Mouse (Mus musculus): ENCODE data around the gene Bhlhe23.

The Bhlhe23 gene

GRCm38 (mm10) chr2:180775223-180775622 lies 1.5 kb downstream of the Bhlhe23 start:
- DNase-seq (ENCODE audit: low spot score in 2 of 2), result no peak

- DNase-seq (ENCODE audit: low spot score in 2 of 2), result no peak
Measured at GRCm38 (mm10) chr2:180765713-180766112, 11.0 kb downstream of the Bhlhe23 start.

- DNase-seq (ENCODE audit: low spot score in 2 of 2), result no peak
Measured at GRCm38 (mm10) chr2:180764986-180765385, 11.7 kb downstream of the Bhlhe23 start.

- no peak for DNase-seq (ENCODE audit: low spot score in 2 of 2)
Measured at GRCm38 (mm10) chr2:180758513-180759263, 18.0 kb downstream of the Bhlhe23 start.

GRCm38 (mm10) chr2:180756786-180757185 lies 19.9 kb downstream of the Bhlhe23 start:
- no peak for DNase-seq (ENCODE audit: low spot score in 2 of 2)

GRCm38 (mm10) chr2:180755896-180756295 lies 20.8 kb downstream of the Bhlhe23 start:
- no peak for DNase-seq (ENCODE audit: low spot score in 2 of 2)

GRCm38 (mm10) chr2:180754976-180755688 lies 21.6 kb downstream of the Bhlhe23 start:
- DNase-seq (ENCODE audit: low spot score in 2 of 2), result no peak

GRCm38 (mm10) chr2:180748904-180749303 lies 27.8 kb downstream of the Bhlhe23 start:
- no peak for DNase-seq (ENCODE audit: low spot score in 2 of 2)

- DNase-seq (ENCODE audit: low spot score in 2 of 2), result no peak
Measured at GRCm38 (mm10) chr2:180746569-180747192, 30.0 kb downstream of the Bhlhe23 start.

- peak; percentile 84 to 94 for DNase-seq (ENCODE audit: low spot score in 2 of 2)
Measured at GRCm38 (mm10) chr2:180745248-180745927, 31.3 kb downstream of the Bhlhe23 start.

- no peak for DNase-seq (ENCODE audit: low spot score in 2 of 2)
Measured at GRCm38 (mm10) chr2:180743321-180743720, 33.4 kb downstream of the Bhlhe23 start.

- no peak for DNase-seq (ENCODE audit: low spot score in 2 of 2)
Measured at GRCm38 (mm10) chr2:180742820-180743219, 33.9 kb downstream of the Bhlhe23 start.

- no peak for DNase-seq (ENCODE audit: low spot score in 2 of 2)
Measured at GRCm38 (mm10) chr2:180741421-180741820, 35.3 kb downstream of the Bhlhe23 start.

- no peak for DNase-seq (ENCODE audit: low spot score in 2 of 2)
Measured at GRCm38 (mm10) chr2:180740349-180740748, 36.4 kb downstream of the Bhlhe23 start.

GRCm38 (mm10) chr2:180737984-180738383 lies 38.7 kb downstream of the Bhlhe23 start:
- DNase-seq (ENCODE audit: low spot score in 2 of 2), result no peak

GRCm38 (mm10) chr2:180735232-180735631 lies 41.5 kb downstream of the Bhlhe23 start:
- DNase-seq (ENCODE audit: low spot score in 2 of 2), result no peak

- DNase-seq (ENCODE audit: low spot score in 2 of 2), result no peak
Measured at GRCm38 (mm10) chr2:180731984-180732383, 44.7 kb downstream of the Bhlhe23 start.

- DNase-seq (ENCODE audit: low spot score in 2 of 2), result no peak
Measured at GRCm38 (mm10) chr2:180731036-180731435, 45.7 kb downstream of the Bhlhe23 start.

- DNase-seq (ENCODE audit: low spot score in 2 of 2), result peak in 1 of 2 experiments; percentile 54
Measured at GRCm38 (mm10) chr2:180727613-180728021, 49.1 kb downstream of the Bhlhe23 start.

GRCm38 (mm10) chr2:180726658-180727442 lies 49.9 kb downstream of the Bhlhe23 start:
- peak; percentile 56 to 81 for DNase-seq (ENCODE audit: low spot score in 2 of 2)

All from spleen, postnatal 4 days (tissue).